Mouse (Mus musculus): ENCODE data around the gene Nelfb. TPM values are rescaled to one million over a fixed set of nuclear protein-coding genes. Genes with fewer than 3 reads are reported as not detected.
A peak's percentile ranks its signal among the peaks of the same experiment; 100 is the strongest.

Nelfb gene
- polyA plus RNA-seq, 2 experiments, result 84.4 to 88.4 TPM

GRCm38 (mm10) chr2:25197946-25198345 is 13.3 kb downstream of the Nelfb start:
- no peak for TF ChIP-seq POLR2A (IDR thresholded peaks at IDR 0.05; ENCODE audit: borderline replicate concordance, extremely low read depth, insufficient read depth, insufficient read length)
- Histone ChIP-seq H3K4me1 (ENCODE audit: control insufficient read depth, insufficient read depth, low read length) (0 out of 2 replicates have a peak, but pooled peaks cover 11% of the 10 kb centered on the region), H3K4me3 (replicated peaks; ENCODE audit: low read length) (no peak overlapping the region), H3K27me3 (ENCODE audit: control insufficient read depth, insufficient read depth, low read length) (peaks cover 21% of the 10 kb centered on the region), H3K27ac (replicated peaks; ENCODE audit: low read depth, low read length) (no peak overlapping the region), H3K9me3 (ENCODE audit: control insufficient read depth, low read length) (no peaks in the 10 kb centered on the region), H3K36me3 (ENCODE audit: control insufficient read depth, insufficient read depth, low read length) (peaks cover 41% of the 10 kb centered on the region), H3K9ac (ENCODE audit: low read depth, low read length, severe bottlenecking) (no peak overlapping the region), H3K4me2 (replicated peaks; ENCODE audit: low read depth, low read length, severe bottlenecking) (no peak overlapping the region)
- DNase-seq (ENCODE audit: low spot score) (no peak), ATAC-seq (ENCODE audit: low FRiP score, low read depth) (no peak)

DNA sequence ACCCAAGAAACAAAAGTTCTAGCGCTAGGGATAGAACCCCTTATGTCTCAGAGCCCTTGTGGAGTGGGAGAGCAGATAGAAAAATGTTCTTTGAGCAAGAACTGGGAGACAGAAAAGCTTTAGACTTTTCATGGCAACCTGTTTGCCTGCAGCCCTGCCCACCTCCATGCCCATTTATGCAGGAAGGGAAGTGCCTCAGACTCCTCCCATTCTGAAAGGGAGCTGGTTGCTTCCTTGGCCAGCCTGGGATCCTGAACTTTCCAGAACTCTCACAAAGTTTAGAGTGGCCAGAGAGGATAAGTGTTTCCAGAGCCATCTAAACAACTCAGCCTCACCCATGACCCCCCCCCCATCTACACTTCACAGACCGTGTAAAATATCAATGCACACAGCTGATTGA is 14.1 kb downstream of the Nelfb start:
- no peak for TF ChIP-seq POLR2A (IDR thresholded peaks at IDR 0.05; ENCODE audit: borderline replicate concordance, extremely low read depth, insufficient read depth, insufficient read length)
- no peak for ATAC-seq (ENCODE audit: low FRiP score, low read depth)
- H3K4me1 ChIP-seq (ENCODE audit: control insufficient read depth, insufficient read depth, low read length), result 0 out of 2 replicates have a peak, but pooled peaks cover 11% of the 10 kb centered on the region
- H3K27me3 ChIP-seq (ENCODE audit: control insufficient read depth, insufficient read depth, low read length), result peaks cover 21% of the 10 kb centered on the region
- H3K27ac ChIP-seq (replicated peaks; ENCODE audit: low read depth, low read length), result no peak overlapping the region
- H3K4me3 ChIP-seq (replicated peaks; ENCODE audit: low read length), result no peak overlapping the region
- 31% methylated on average over 2 of the region's 2 CpGs for WGBS
- no peak for DNase-seq (ENCODE audit: low spot score)
- no peak overlapping the region for H3K4me2 ChIP-seq (replicated peaks; ENCODE audit: low read depth, low read length, severe bottlenecking)
- no peaks in the 10 kb centered on the region for H3K9me3 ChIP-seq (ENCODE audit: control insufficient read depth, low read length)
- no peak overlapping the region for H3K9ac ChIP-seq (ENCODE audit: low read depth, low read length, severe bottlenecking)
- H3K36me3 ChIP-seq (ENCODE audit: control insufficient read depth, insufficient read depth, low read length), result peaks cover 34% of the 10 kb centered on the region

GRCm38 (mm10) chr2:25196172-25196954 is 14.9 kb downstream of the Nelfb start, which contains the start of gene Tor4a:
TSS of gene Tor4a (minus strand) at chr2:25196886.
- Histone ChIP-seq H3K27me3 (ENCODE audit: control insufficient read depth, insufficient read depth, low read length) (peaks cover 21% of the 10 kb centered on the region), H3K9ac (ENCODE audit: low read depth, low read length, severe bottlenecking) (no peak within 1 kb of the TSS), H3K4me2 (replicated peaks; ENCODE audit: low read depth, low read length, severe bottlenecking) (peak within 1 kb of the TSS; percentile 40), H3K9me3 (ENCODE audit: control insufficient read depth, low read length) (no peaks in the 10 kb centered on the region), H3K4me1 (ENCODE audit: control insufficient read depth, insufficient read depth, low read length) (0 out of 2 replicates have a peak, but pooled peaks cover 11% of the 10 kb centered on the region), H3K36me3 (ENCODE audit: control insufficient read depth, insufficient read depth, low read length) (peaks cover 27% of the 10 kb centered on the region), H3K27ac (replicated peaks; ENCODE audit: low read depth, low read length) (no peak within 1 kb of the TSS), H3K4me3 (replicated peaks; ENCODE audit: low read length) (peak within 1 kb of the TSS; percentile 27)
- ATAC-seq (ENCODE audit: low FRiP score, low read depth), result peak; percentile 49; the same call in 1 of the 2 replicates
- peak; percentile 58 for DNase-seq (ENCODE audit: low spot score)
- no peak for TF ChIP-seq POLR2A (IDR thresholded peaks at IDR 0.05; ENCODE audit: borderline replicate concordance, extremely low read depth, insufficient read depth, insufficient read length)
- WGBS, result 9% methylated on average over 8 of the region's 8 CpGs

GRCm38 (mm10) chr2:25195211-25196156 is 15.8 kb downstream of the Nelfb start:
- Histone ChIP-seq H3K27ac (replicated peaks; ENCODE audit: low read depth, low read length) (no peak overlapping the region), H3K9ac (ENCODE audit: low read depth, low read length, severe bottlenecking) (0 out of 2 replicates have a peak overlapping the region, but pooled peaks have one; percentile 4)
- no peak for ATAC-seq (ENCODE audit: low FRiP score, low read depth)

More at GRCm38 (mm10) chr2:25195211-25196156, 15.8 kb downstream of the Nelfb start:
- no peak for TF ChIP-seq POLR2A (IDR thresholded peaks at IDR 0.05; ENCODE audit: borderline replicate concordance, extremely low read depth, insufficient read depth, insufficient read length)
- 23% methylated on average over 55 of the region's 55 CpGs for WGBS
- DNase-seq (ENCODE audit: low spot score), result peak; percentile 22
- Histone ChIP-seq H3K4me2 (replicated peaks; ENCODE audit: low read depth, low read length, severe bottlenecking) (peak overlapping the region; percentile 40), H3K27me3 (ENCODE audit: control insufficient read depth, insufficient read depth, low read length) (peaks cover 21% of the 10 kb centered on the region), H3K4me1 (ENCODE audit: control insufficient read depth, insufficient read depth, low read length) (0 out of 2 replicates have a peak, but pooled peaks cover 11% of the 10 kb centered on the region), H3K4me3 (replicated peaks; ENCODE audit: low read length) (peak overlapping the region; percentile 27), H3K9me3 (ENCODE audit: control insufficient read depth, low read length) (no peaks in the 10 kb centered on the region), H3K36me3 (ENCODE audit: control insufficient read depth, insufficient read depth, low read length) (peaks cover 18% of the 10 kb centered on the region)
